Mouse (Mus musculus): ENCODE data around the gene Zfp346. TPM values are rescaled to one million over a fixed set of nuclear protein-coding genes. Genes with fewer than 3 reads are reported as not detected.

Zfp346 gene
- total and polyA plus RNA-seq, 3 experiments = 11.3 to 18.6 (median 12.4) TPM

DNA sequence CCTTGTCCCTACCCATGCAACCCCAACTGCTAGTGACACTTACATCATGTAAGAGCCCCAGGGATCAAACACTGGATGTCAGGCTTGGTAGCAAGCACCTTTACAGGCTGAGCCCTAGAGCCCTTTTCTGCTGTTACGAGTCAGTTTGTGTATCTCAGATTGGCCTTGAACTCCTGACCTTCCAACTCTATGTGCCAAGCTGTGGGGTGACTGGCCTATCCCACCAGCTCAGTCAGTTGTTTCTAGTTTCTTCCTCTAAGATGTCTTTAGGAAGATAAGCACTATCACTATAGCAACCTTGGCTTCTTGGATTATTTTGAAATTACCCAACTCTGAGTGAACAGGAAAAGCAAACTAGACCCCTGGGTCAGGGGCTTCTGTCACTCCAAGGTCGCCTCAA, 1.8 kb upstream of the Zfp346 start:
- no peak overlapping the region for H3K4me2 ChIP-seq (ENCODE audit: insufficient read depth, low read depth, poor library complexity, severe bottlenecking)
- no peaks in the 10 kb centered on the region for H3K9me3 ChIP-seq (replicated peaks; ENCODE audit: low read length)
- H3K27me3 ChIP-seq (replicated peaks) = no peaks in the 10 kb centered on the region
- peaks cover 18% of the 10 kb centered on the region for H3K79me2 ChIP-seq (replicated peaks; ENCODE audit: control insufficient read depth, extremely low read depth, insufficient read depth, poor library complexity, severe bottlenecking)
- no peak for DNase-seq (ENCODE audit: extremely low read depth)
- in situ Hi-C loops (cut with MboI; ENCODE audit: low pct_ligation_motif_present, low pct_unique_long_range_greater_than_20kb, low sequenced_read_pairs) (no loop called here), dilution Hi-C loops (cut with MboI; ENCODE audit: extremely low pct_ligation_motif_present, extremely low pct_unique_long_range_greater_than_20kb, low sequenced_read_pairs) (no loop called here)
- H3K27ac ChIP-seq (ENCODE audit: insufficient read depth, low read depth) = no peak overlapping the region
- TF ChIP-seq MXI1 (IDR thresholded peaks at IDR 0.05; ENCODE audit: low read depth, low read length) = no peak
- TF ChIP-seq CHD2 (IDR thresholded peaks at IDR 0.05; ENCODE audit: low read length) = no peak
- no peak for TF ChIP-seq EP300 (IDR thresholded peaks at IDR 0.05; ENCODE audit: low read length)
- no peak for TF ChIP-seq ZKSCAN1 (IDR thresholded peaks at IDR 0.05; ENCODE audit: borderline replicate concordance, low read depth, low read length)
- H3K9ac ChIP-seq (ENCODE audit: insufficient read depth, low read depth) = no peak overlapping the region
- H3K4me1 ChIP-seq (ENCODE audit: control insufficient read depth in 1 of 2, insufficient read depth in 2 of 2) = peaks cover 0 to 24% of the 10 kb centered on the region in 2 experiments; a peak in 3 of 4 replicates
- no peak overlapping the region for H3K4me3 ChIP-seq (replicated peaks in 1 of 3; ENCODE audit: low read depth in 2 of 3, low read length in 2 of 3, poor library complexity in 1 of 3)
- H3K36me3 ChIP-seq (replicated peaks in 1 of 2; ENCODE audit: control insufficient read depth in 1 of 2, insufficient read depth in 1 of 2, low read length in 1 of 2) = peaks cover 8 to 15% of the 10 kb centered on the region in 2 experiments

DNA sequence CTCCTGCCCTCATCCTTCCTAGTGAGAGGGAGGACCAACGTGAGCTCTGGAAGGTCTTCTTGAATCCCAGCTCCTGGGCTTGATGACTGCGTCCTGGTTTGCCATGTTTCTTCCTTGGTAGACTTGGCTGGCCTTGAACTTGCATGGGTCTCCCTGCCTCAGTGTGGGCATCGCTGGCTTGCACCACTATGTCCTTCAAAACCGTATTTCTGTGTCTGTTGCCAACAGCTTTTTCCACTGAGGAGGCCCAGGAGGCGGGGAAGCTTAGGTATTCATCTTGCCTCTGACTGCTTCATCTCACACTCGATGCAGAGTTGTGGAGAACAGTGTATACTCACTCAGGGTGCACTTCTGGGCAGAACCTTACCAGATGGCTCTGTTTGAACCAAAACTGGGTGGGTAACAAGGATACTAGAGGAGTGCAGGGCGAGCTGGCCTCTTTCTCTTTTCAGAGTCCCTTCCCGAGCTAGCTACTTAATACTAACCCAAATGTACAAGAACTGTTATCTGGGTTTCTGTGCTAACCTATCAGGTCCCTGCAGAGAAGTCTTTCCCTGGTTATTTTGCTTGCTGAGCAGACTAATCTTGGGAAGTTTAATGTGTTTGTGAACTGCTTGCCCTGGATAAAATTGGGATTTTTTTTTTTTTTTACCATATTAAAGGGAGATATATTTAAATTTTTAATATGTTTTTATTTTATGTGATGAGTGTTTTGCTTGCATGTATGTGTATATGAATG, 1.0 kb downstream of the Zfp346 start:
- dilution Hi-C loops (cut with MboI; ENCODE audit: extremely low pct_ligation_motif_present, extremely low pct_unique_long_range_greater_than_20kb, low sequenced_read_pairs) = no loop called here
- Histone ChIP-seq H3K27me3 (replicated peaks) (no peaks in the 10 kb centered on the region), H3K36me3 (replicated peaks in 1 of 2; ENCODE audit: control insufficient read depth in 1 of 2, insufficient read depth in 1 of 2, low read length in 1 of 2) (peaks cover 8 to 31% of the 10 kb centered on the region in 2 experiments), H3K4me1 (ENCODE audit: control insufficient read depth in 1 of 2, insufficient read depth in 2 of 2) (peaks cover 4 to 31% of the 10 kb centered on the region in 2 experiments; a peak in 3 of 4 replicates), H3K9me3 (replicated peaks; ENCODE audit: low read length) (no peaks in the 10 kb centered on the region), H3K27ac (ENCODE audit: insufficient read depth, low read depth) (no peak overlapping the region), H3K4me3 (replicated peaks in 1 of 3; ENCODE audit: low read depth in 2 of 3, low read length in 2 of 3, poor library complexity in 1 of 3) (peak overlapping the region; percentile 74 to 96 (median 95)), H3K4me2 (ENCODE audit: insufficient read depth, low read depth, poor library complexity, severe bottlenecking) (peak overlapping the region; percentile 40), H3K9ac (ENCODE audit: insufficient read depth, low read depth) (peak overlapping the region; percentile 77), H3K79me2 (replicated peaks; ENCODE audit: control insufficient read depth, extremely low read depth, insufficient read depth, poor library complexity, severe bottlenecking) (peaks cover 11% of the 10 kb centered on the region)
- TF ChIP-seq EP300 (IDR thresholded peaks at IDR 0.05; ENCODE audit: low read length) (no peak), PAX5 (IDR thresholded peaks at IDR 0.05; ENCODE audit: low read length) (no peak), SMC3 (IDR thresholded peaks at IDR 0.05; ENCODE audit: low read depth, low read length) (no peak), ZNF384 (IDR thresholded peaks at IDR 0.05; ENCODE audit: low read depth, low read length) (no peak), ZKSCAN1 (IDR thresholded peaks at IDR 0.05; ENCODE audit: borderline replicate concordance, low read depth, low read length) (no peak), ZC3H11A (IDR thresholded peaks at IDR 0.05; ENCODE audit: low read depth, low read length) (no peak), IRF4 (IDR thresholded peaks at IDR 0.05; ENCODE audit: low read depth, low read length) (no peak), E2F4 (IDR thresholded peaks at IDR 0.05; ENCODE audit: insufficient replicate concordance, low read depth, low read length) (no peak), KAT2A (IDR thresholded peaks at IDR 0.05; ENCODE audit: insufficient replicate concordance, low read length) (no peak), ZMIZ1 (IDR thresholded peaks at IDR 0.05; ENCODE audit: low read depth, low read length) (no peak), USF2 (conservative IDR thresholded peaks at IDR 0.05; ENCODE audit: low read depth, low read length) (no peak), HCFC1 (IDR thresholded peaks at IDR 0.05; ENCODE audit: low read depth, low read length) (no peak), UBTF (IDR thresholded peaks at IDR 0.05; ENCODE audit: low read depth, low read length) (no peak), RCOR1 (conservative IDR thresholded peaks at IDR 0.05; ENCODE audit: low read depth, low read length) (no peak), CTCF (conservative IDR thresholded peaks at IDR 0.05 in 1 of 2, IDR thresholded peaks at IDR 0.05 in 1 of 2; ENCODE audit: low read depth in 2 of 2, low read length in 2 of 2) (no peak), JUN (IDR thresholded peaks at IDR 0.05; ENCODE audit: insufficient read depth, low read depth, low read length) (no peak), ELF1 (IDR thresholded peaks at IDR 0.05; ENCODE audit: low read depth, low read length) (no peak)
- in situ Hi-C loops (cut with MboI; ENCODE audit: low pct_ligation_motif_present, low pct_unique_long_range_greater_than_20kb, low sequenced_read_pairs) = no loop called here
- peak; percentile 15 for DNase-seq (ENCODE audit: extremely low read depth)
